Mouse (Mus musculus): ENCODE measurements around the gene Tango6. TPM values are rescaled to one million over a fixed set of nuclear protein-coding genes. Genes with fewer than 3 reads are reported as not detected.
"Not testable (repeated sequence)": the region's sequence is repeated elsewhere in the genome, so short reads cannot be mapped to it uniquely, and the experiment has no call there.

Tango6 gene
- total RNA-seq, 2 experiments from 2014 or later = 9.1 to 9.3 TPM

GRCm38 (mm10) chr8:106871328-106871926 is 188.6 kb downstream of the Tango6 start:
- DNase-seq (ENCODE audit: low spot score in 2 of 2) = no peak

- peak in 1 of 2 experiments; percentile 70 for DNase-seq (ENCODE audit: low spot score in 2 of 2)
These were observed 189.1 kb downstream of the Tango6 start for GRCm38 (mm10) chr8:106871931-106872371.

DNA sequence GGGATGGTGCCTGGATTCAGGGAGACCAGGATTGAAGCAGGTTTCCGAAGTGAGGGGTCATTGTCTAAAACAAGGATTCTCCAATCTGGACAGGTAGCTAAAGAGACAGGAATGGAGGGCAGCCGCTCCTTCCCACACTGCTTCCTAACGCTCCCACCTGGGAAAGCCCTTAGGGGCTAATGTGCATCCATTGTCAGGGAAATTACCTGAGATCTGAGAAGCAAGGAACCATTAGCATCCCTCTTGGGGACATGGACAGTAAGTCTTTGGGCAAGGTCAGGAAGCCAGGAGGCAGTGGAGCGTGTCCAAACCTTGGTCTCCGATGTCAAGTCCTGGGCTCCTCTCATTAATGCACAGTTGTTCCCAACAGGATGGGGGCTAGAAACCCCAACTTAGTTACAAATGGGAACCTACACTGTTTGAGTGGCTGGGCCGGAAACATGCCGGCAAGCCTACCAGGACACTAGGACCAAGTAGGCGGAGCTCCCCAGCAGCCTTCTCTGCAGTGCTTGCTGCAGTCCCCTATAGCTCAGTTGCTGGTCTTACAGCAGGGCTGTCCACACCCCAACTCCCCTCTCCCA is 189.7 kb downstream of the Tango6 start:
- DNase-seq (ENCODE audit: low spot score in 2 of 2) = no peak

DNA sequence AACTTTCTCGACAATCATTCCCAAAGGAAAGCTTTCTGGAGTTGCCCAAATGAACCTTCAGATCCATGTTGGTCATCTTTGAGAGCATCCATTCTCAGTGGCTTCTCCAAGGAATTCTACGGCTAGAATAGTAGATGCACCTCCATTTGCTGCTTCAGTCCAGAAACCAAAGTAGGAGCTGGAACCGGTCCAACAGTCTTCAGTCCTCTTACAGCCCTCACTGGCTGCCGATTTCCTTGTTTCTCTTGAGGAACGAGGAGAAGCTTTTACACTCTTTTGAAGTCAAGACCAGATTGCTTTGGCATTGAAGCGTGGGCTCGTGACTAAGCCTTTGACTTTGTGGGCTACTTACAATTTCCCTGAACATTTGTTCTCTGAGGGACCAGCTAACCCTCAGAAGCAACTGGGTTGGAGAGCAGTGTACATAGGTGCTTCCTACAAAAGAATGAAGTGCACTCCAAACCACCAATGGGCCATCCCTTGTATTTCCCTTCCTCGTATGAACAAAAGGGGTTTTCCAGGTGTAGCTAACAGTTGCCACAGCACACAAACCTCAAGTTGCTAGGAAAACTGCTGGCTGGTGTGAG is 197.3 kb downstream of the Tango6 start:
- no peak for DNase-seq (ENCODE audit: low spot score in 2 of 2)

DNA sequence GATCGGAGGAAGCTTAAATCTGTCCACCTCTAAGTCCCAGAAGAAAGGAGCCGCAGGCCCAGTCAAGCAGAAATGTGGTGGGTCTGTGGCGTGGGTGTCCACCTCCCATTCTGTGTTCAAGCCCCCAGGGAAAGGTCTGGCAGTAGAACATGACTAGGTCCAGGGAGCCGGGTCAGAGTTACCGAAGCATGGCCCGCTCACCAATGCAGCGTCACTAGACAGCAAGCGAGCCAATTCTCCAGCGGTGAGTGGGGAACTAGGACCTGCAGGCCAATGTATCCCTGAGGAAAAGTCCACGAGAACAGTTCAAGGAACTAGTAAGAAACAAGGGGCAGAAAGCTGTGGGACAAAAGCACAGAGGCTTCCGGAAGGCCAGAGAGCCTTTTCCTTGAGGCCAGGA is 201.2 kb downstream of the Tango6 start:
- not testable (repeated sequence) for DNase-seq (ENCODE audit: low spot score in 2 of 2)

- DNase-seq (ENCODE audit: low spot score in 2 of 2) = not testable (repeated sequence)
These were observed 202.0 kb downstream of the Tango6 start for GRCm38 (mm10) chr8:106884826-106885400.

GRCm38 (mm10) chr8:106887336-106888189 is 204.7 kb downstream of the Tango6 start:
- DNase-seq (ENCODE audit: low spot score in 2 of 2) = peak; percentile 63 to 77

- no peak for DNase-seq (ENCODE audit: low spot score in 2 of 2)
These were observed 205.9 kb downstream of the Tango6 start for GRCm38 (mm10) chr8:106888803-106889202.

- DNase-seq (ENCODE audit: low spot score in 2 of 2) = peak in 1 of 2 experiments; percentile 26
These were observed 209.4 kb downstream of the Tango6 start for GRCm38 (mm10) chr8:106892210-106892805.

- DNase-seq (ENCODE audit: low spot score in 2 of 2) = peak; percentile 50 to 71
These were observed 210.1 kb downstream of the Tango6 start for GRCm38 (mm10) chr8:106892806-106893451.

DNA sequence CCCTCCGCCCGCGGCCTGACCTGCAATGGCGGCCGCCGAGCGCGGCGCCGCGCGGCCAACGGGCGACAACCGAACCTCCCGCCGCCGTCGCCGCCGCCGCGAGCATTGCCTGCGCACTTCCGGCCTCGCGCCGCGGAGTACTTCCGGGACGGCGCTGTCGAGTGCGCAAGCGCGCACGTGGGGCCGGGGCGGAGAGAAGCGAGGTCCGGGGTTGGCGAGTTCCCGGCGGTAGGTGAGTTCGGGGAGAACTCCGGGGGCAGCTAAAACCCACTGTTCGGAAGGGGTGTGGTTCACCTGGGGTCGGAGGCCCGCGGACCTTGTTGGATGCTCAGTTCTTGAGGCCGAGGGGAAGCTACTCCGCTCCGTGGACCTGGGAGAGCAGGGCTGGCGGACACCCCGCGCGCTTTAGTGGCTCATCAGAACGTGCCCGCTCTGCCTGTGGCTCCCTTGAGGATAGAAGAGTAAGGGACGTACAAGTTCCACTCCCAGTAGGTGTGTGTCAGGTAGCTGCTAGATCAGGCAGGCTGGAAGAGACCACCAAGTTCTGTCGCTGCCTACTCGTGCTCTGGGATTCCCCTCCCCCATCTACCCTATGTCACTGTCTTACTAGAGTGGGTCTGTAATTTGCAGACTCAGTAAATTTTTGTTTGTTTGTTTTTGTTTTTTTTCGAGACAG is 210.8 kb downstream of the Tango6 start, which contains the start of gene Utp4:
Utp4 (plus strand) TSS at position 156 of the 676 bp plus-strand sequence.
- DNase-seq (ENCODE audit: low spot score in 2 of 2) = peak; percentile 85 to 90

DNA sequence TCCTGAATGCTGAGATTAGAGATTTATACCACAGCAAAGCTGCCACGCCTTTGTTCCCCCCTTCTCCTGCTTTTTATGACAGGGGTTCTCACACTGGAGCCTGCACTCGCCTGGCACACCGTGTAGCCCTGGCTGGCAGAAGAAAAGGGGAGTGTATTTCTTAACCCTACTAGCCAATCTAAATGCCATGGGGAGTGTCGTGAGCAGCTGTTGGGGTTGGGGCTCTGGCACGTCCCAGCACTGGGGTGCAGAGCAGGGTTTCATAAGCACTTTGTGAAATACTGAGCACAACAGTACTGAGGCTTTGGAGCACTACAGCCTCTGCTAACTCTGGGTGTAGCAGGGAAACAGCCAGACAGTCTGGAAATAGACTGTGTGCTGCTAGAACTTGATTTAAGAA is 216.6 kb downstream of the Tango6 start:
- no peak for DNase-seq (ENCODE audit: low spot score in 2 of 2)

Other genes starting within 250 kb of the Tango6 start
- not detected for gene 6030452D12Rik, start 182.5 kb upstream of the Tango6 start, total RNA-seq (2021)
- gene Cdh3, start 172.2 kb upstream of the Tango6 start, total RNA-seq (2021) = 1 to 10 TPM in 1 of 2 experiments, under 1 TPM in 1; 0.91 to 1.6 TPM
- 100 to 1,000 TPM; 157 to 177 TPM for gene Gm10073, start 109.6 kb upstream of the Tango6 start, total RNA-seq (2021)
- gene Cdh1, start 79.7 kb upstream of the Tango6 start, total RNA-seq (2021) = 1 to 10 TPM; 1.2 TPM
- gene Has3, start 187.2 kb downstream of the Tango6 start, total RNA-seq (2021) = 1 to 10 TPM; 2.4 to 2.5 TPM
- gene Utp4, start 210.6 kb downstream of the Tango6 start, total RNA-seq (2021) = 10 to 100 TPM; 20.5 to 25.4 TPM